Mouse (Mus musculus): ENCODE results near the gene Gm21119. TPM values are rescaled to one million over a fixed set of nuclear protein-coding genes. Genes with fewer than 3 reads are reported as not detected.
"Not testable (repeated sequence)": the region's sequence is repeated elsewhere in the genome, so short reads cannot be mapped to it uniquely, and the experiment has no call there.

Gene Gm21119
- 0.21 TPM in 1 of 2 replicates, not detected in the other for polyA plus RNA-seq (2014; fragmentation: Nextera tagmentation; extraction: Ambion mirVana)

DNA sequence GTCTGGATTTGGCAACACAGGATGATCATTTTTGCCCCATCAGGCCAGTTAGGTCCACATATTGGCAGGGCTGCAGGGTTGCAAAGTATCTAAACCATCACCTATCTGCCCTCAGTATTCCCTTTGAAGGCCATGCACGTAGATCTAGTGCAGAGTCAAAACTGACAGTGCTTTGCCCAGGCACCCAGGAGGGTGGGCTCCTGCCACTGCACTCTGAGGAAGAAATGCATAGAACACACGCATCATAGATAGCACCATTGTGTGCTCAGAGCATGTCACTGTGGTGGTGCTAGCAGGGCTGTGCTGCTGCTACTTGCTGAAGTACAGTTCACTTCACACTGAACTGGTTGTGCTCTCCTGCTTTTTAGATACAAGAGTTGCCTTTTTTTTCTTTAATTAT, at the start of gene Gm21119:
Gene Gm21119, plus strand, starts transcription at position 301 of the 400 bp plus-strand sequence.
- not testable (repeated sequence) for ATAC-seq (replicated peaks; ENCODE audit: insufficient number of reproducible peaks, low FRiP score, low TSS enrichment, low read depth); DNase-seq (ENCODE audit: low spot score); H3K4me3 ChIP-seq (ENCODE audit: low read depth, low read length); H3K9me3 ChIP-seq (replicated peaks; ENCODE audit: control insufficient read depth, low read length); H3K36me3 ChIP-seq (replicated peaks; ENCODE audit: control insufficient read depth, insufficient read depth, low read depth, low read length); H3K9ac ChIP-seq (replicated peaks; ENCODE audit: low read length); H3K4me1 ChIP-seq (ENCODE audit: control insufficient read depth, insufficient read depth, low read length); H3K27me3 ChIP-seq (ENCODE audit: control insufficient read depth, insufficient read depth, low read length); H3K4me2 ChIP-seq (ENCODE audit: low read depth, low read length); H3K27ac ChIP-seq (replicated peaks; ENCODE audit: low read depth, low read length)
- WGBS, result no CpG with 5 or more reads among the region's 2 CpGs

DNA sequence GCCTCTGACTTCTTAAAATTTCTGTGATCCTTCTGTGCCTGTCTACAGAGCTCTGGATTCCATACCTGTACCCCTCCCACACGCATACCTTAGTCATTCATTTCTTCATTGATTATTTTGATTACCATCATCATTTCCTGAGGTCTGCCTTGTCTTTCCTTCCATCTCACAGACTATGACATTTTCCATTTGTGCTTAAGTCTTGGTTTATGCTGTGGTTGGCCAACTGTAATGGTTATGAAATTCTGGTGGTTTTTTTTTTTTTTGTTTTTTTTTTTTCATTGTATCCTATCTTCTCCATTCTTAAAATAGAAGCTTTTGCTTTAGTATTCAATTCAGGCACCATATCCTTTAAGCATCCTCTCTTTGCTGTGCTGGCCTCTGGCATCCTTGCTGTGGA, 48.0 kb upstream of the Gm21119 start:
- H3K4me1 ChIP-seq (ENCODE audit: control insufficient read depth, insufficient read depth, low read length); H3K4me3 ChIP-seq (ENCODE audit: low read depth, low read length); H3K9me3 ChIP-seq (replicated peaks; ENCODE audit: control insufficient read depth, low read length); ATAC-seq (replicated peaks; ENCODE audit: insufficient number of reproducible peaks, low FRiP score, low TSS enrichment, low read depth); H3K9ac ChIP-seq (replicated peaks; ENCODE audit: low read length); H3K4me2 ChIP-seq (ENCODE audit: low read depth, low read length); H3K27me3 ChIP-seq (ENCODE audit: control insufficient read depth, insufficient read depth, low read length); H3K36me3 ChIP-seq (replicated peaks; ENCODE audit: control insufficient read depth, insufficient read depth, low read depth, low read length); DNase-seq (ENCODE audit: low spot score); H3K27ac ChIP-seq (replicated peaks; ENCODE audit: low read depth, low read length): not testable (repeated sequence)
- no CpG with 5 or more reads among the region's 1 CpGs for WGBS

DNA sequence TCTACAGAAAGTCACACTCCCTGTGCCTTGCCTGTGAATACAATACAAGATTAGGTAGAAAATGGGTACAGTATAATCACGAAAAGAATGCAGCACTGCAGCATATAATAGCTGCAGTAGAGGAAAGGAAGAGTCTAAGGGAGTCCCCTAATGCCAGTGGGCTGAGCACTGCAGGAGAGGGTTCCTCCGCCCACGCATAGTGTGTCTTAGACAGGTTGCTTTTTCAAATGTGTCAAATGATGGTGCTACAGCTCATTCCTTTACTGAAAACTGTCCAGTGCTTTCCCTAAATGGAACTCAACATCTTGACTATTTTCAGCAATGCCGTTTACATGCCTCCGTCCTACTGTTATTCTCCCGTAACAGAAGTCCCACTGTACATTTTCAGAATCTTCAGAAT, 33.6 kb upstream of the Gm21119 start:
- not testable (repeated sequence) for DNase-seq (ENCODE audit: low spot score); H3K9me3 ChIP-seq (replicated peaks; ENCODE audit: control insufficient read depth, low read length); H3K4me1 ChIP-seq (ENCODE audit: control insufficient read depth, insufficient read depth, low read length); H3K4me3 ChIP-seq (ENCODE audit: low read depth, low read length); H3K36me3 ChIP-seq (replicated peaks; ENCODE audit: control insufficient read depth, insufficient read depth, low read depth, low read length); H3K9ac ChIP-seq (replicated peaks; ENCODE audit: low read length); H3K27ac ChIP-seq (replicated peaks; ENCODE audit: low read depth, low read length); H3K27me3 ChIP-seq (ENCODE audit: control insufficient read depth, insufficient read depth, low read length); H3K4me2 ChIP-seq (ENCODE audit: low read depth, low read length); ATAC-seq (replicated peaks; ENCODE audit: insufficient number of reproducible peaks, low FRiP score, low TSS enrichment, low read depth)
- WGBS, result 85% methylated on average over 3 of the region's 6 CpGs

GRCm38 (mm10) chr8:20582772-20583171, 31.9 kb upstream of the Gm21119 start:
- not testable (repeated sequence) for H3K4me2 ChIP-seq (ENCODE audit: low read depth, low read length); ATAC-seq (replicated peaks; ENCODE audit: insufficient number of reproducible peaks, low FRiP score, low TSS enrichment, low read depth); H3K27me3 ChIP-seq (ENCODE audit: control insufficient read depth, insufficient read depth, low read length); H3K9me3 ChIP-seq (replicated peaks; ENCODE audit: control insufficient read depth, low read length); H3K4me1 ChIP-seq (ENCODE audit: control insufficient read depth, insufficient read depth, low read length); H3K4me3 ChIP-seq (ENCODE audit: low read depth, low read length); DNase-seq (ENCODE audit: low spot score); H3K27ac ChIP-seq (replicated peaks; ENCODE audit: low read depth, low read length); H3K9ac ChIP-seq (replicated peaks; ENCODE audit: low read length); H3K36me3 ChIP-seq (replicated peaks; ENCODE audit: control insufficient read depth, insufficient read depth, low read depth, low read length)
- WGBS, result 76% methylated on average over 3 of the region's 6 CpGs

GRCm38 (mm10) chr8:20588268-20589177, 26.2 kb upstream of the Gm21119 start:
- peak; percentile 70; the same call in 1 of the 2 replicates for ATAC-seq (replicated peaks; ENCODE audit: insufficient number of reproducible peaks, low FRiP score, low TSS enrichment, low read depth)
- WGBS, result 25% methylated on average over 5 of the region's 12 CpGs

GRCm38 (mm10) chr8:20589178-20589539, 25.6 kb upstream of the Gm21119 start:
- H3K4me2 ChIP-seq (ENCODE audit: low read depth, low read length); H3K27ac ChIP-seq (replicated peaks; ENCODE audit: low read depth, low read length); H3K4me3 ChIP-seq (ENCODE audit: low read depth, low read length); DNase-seq (ENCODE audit: low spot score); H3K9me3 ChIP-seq (replicated peaks; ENCODE audit: control insufficient read depth, low read length); H3K36me3 ChIP-seq (replicated peaks; ENCODE audit: control insufficient read depth, insufficient read depth, low read depth, low read length); H3K27me3 ChIP-seq (ENCODE audit: control insufficient read depth, insufficient read depth, low read length); H3K4me1 ChIP-seq (ENCODE audit: control insufficient read depth, insufficient read depth, low read length); H3K9ac ChIP-seq (replicated peaks; ENCODE audit: low read length): not testable (repeated sequence)
- WGBS, result 100% methylated on average over 1 of the region's 4 CpGs
- peak; percentile 62 for ATAC-seq (replicated peaks; ENCODE audit: insufficient number of reproducible peaks, low FRiP score, low TSS enrichment, low read depth)

More at GRCm38 (mm10) chr8:20588268-20589177, 26.2 kb upstream of the Gm21119 start:
- not testable (repeated sequence) for H3K9me3 ChIP-seq (replicated peaks; ENCODE audit: control insufficient read depth, low read length); DNase-seq (ENCODE audit: low spot score); H3K27me3 ChIP-seq (ENCODE audit: control insufficient read depth, insufficient read depth, low read length); H3K4me2 ChIP-seq (ENCODE audit: low read depth, low read length); H3K36me3 ChIP-seq (replicated peaks; ENCODE audit: control insufficient read depth, insufficient read depth, low read depth, low read length); H3K4me3 ChIP-seq (ENCODE audit: low read depth, low read length); H3K27ac ChIP-seq (replicated peaks; ENCODE audit: low read depth, low read length); H3K4me1 ChIP-seq (ENCODE audit: control insufficient read depth, insufficient read depth, low read length); H3K9ac ChIP-seq (replicated peaks; ENCODE audit: low read length)

GRCm38 (mm10) chr8:20590117-20590997, 24.4 kb upstream of the Gm21119 start:
- H3K9me3 ChIP-seq (replicated peaks; ENCODE audit: control insufficient read depth, low read length); H3K9ac ChIP-seq (replicated peaks; ENCODE audit: low read length); H3K36me3 ChIP-seq (replicated peaks; ENCODE audit: control insufficient read depth, insufficient read depth, low read depth, low read length); DNase-seq (ENCODE audit: low spot score); H3K4me3 ChIP-seq (ENCODE audit: low read depth, low read length); H3K27ac ChIP-seq (replicated peaks; ENCODE audit: low read depth, low read length); H3K4me2 ChIP-seq (ENCODE audit: low read depth, low read length); ATAC-seq (replicated peaks; ENCODE audit: insufficient number of reproducible peaks, low FRiP score, low TSS enrichment, low read depth); H3K27me3 ChIP-seq (ENCODE audit: control insufficient read depth, insufficient read depth, low read length); H3K4me1 ChIP-seq (ENCODE audit: control insufficient read depth, insufficient read depth, low read length): not testable (repeated sequence)
- 83% methylated on average over 3 of the region's 9 CpGs for WGBS

Data from embryonic facial prominence, embryonic 11.5 days (tissue).